Mouse (Mus musculus) urinary bladder, postnatal 25 days (tissue): ENCODE measurements at regions not wholly inside any gene's neighbourhood (a gene's known extent, or its start where the extent isn't known, plus 50 kb on each side); places are given as distances from the start of the nearest gene placed in this dataset.
A peak's percentile ranks its signal among the peaks of the same experiment; 100 is the strongest.

ENCODE experiments used
- DNase-seq: peaks from one replicate; pipeline ENCODE4 v3.0.0; 2022; ENCODE audit warnings: low spot score

DNA sequence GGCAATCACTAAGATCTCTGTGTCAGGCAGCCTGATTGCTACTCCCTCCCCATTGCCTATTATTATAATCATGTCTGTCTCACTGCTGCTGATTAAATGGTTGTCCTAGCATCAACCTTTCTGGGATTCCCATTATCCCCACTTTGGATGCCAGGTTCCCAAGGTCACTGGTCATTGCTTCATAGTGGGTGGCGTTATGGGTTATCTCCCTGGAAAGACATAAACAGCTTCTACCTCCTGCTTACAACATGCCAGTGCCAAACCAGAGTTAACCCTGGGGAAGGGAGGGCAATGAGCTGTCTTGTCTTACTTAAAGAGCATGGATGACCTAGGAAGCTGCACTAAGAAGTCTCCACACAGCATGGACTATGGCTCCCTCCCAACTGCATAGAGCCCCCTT is 136.9 kb downstream of the Uaca start:
- no peak for DNase-seq

DNA sequence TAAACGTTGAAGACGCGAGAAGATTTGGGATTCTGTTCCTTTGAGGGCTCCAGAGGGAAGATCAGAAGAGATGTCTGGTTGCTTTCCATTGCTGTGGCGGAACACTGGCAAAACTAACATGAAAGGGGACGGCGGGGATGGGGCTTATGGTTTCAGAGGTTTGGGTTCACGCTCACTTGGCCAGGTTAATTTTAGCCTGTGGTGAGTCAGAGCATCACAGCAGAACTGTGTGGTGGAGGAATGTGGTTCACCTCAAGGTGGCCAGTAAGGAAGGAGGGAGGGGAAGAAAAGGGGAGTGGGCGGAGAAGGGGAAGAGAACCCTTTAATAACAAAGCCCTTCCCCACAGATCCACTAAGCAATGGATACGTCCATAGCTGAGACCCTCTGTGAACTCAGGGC is 142.6 kb downstream of the Uaca start:
- no peak for DNase-seq

DNA sequence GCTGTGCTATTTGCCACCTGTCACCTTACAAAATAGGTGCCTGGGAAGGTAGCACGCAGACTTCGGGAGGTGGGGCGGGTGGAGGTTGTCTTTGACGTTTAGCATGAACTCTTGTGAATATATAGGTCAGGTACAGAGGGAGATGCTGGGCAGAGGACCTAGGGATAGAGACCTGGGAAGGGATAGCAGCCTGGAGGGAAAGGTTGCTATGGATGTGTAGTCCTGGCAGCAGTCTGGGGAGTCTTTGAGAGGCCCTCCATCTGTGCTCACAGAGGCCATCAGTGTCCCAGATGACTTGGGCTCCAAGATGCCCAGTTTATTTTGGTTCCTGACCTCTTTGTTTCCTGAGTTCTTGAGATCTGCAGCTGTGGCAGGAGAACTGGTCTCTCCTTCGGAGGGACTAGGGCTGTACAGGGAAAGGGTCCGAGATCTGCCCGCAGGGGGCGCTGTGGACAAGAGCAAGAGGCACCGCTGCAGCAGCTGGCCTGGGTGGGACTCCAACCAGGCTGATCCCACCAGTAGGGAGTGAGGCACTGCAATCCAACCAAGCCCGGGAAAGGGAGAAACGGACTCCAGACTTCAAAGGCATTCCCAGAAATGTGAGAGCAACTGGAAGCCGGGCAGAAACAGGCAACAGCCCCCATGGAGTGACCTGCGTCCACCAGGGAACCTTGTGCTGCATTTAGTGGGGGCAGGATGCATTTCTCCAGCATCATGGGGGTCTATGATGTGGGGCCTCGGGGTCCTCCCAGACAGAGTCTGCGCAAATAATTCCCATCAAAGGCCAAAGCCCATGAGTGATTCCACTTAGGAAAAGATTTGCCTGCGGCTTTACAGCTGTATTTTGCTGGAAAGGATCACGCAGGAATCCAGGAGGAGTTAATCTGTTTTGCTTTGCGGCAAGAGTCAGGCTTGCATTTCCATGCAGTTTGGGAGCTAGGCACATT is 145.8 kb downstream of the Uaca start:
- peak; percentile 85 for DNase-seq

DNA sequence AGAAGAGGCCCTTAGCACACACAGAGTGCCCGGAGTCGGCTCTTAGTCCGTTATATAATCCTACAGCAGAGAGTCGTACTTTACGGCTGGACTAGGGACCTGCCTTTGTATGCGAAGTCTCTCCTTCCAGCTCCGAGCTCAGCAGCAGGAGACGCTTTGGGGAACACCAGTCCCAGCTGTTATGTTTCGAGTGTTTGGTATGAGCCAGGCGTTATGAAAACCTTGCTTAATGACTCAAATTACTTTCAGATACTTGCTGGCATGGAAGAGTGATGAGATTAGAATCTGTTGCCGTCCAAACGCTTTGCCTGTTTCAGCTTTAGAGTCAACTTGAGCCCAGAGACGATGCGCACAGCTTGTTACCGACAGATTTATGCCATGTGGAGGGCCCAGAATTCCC is 153.0 kb downstream of the Uaca start:
- no peak for DNase-seq

DNA sequence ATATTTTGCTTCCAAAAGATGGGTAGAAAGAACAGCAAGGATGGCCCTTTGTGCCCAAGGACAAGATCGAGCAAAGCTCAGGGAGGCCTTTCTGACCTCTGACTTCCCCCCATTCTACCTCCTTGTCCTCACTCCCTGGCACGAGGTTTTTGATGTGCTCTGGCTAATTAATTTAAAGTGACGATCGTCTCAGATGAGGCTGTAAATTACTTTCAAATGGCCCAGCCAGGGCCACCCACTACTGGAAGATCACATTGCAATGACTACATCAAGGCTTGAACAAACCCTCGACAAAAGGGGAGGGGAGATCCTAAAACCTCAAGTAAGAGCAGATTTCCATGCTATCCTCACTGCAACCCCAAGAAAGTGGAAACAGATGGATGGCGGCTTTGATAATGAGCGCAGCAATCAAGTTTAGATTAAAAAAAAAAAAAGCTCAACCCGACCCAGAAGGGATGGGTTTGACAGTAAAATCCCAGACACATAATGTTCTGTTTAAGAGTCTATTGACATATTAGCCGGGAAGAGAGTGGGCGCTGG is 154.3 kb downstream of the Uaca start:
- no peak for DNase-seq

- DNase-seq: no peak
Observed at GRCm38 (mm10) chr9:60950161-60950560, 155.8 kb downstream of the Uaca start.

DNA sequence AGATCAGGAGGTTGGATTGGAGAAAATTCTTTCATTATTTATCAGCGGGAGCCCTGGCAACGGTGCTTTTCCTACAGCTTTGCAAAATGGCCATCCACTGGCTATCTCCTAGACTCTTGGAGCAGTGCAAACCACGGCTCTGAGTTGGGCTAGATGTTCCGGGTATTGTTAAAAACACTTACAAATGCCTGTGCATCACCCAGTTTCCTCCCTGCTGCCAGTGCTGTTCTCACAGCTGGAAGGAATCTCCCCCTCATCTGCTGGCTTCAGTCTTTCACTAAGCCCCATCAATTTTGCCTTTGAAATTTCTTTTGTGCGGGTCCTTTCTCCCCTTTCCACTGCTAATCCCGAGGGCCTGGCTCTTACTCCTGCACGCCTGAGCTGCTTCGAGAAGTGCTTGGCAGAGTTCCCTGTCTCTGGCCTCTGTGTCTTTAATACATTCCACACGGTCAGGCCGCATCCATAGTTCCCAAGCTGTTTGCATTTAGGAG is 156.8 kb downstream of the Uaca start:
- no peak for DNase-seq

- no peak for DNase-seq
Observed at GRCm38 (mm10) chr9:60957438-60957837, 163.1 kb downstream of the Uaca start.

GRCm38 (mm10) chr9:60959537-60959936 is 165.2 kb downstream of the Uaca start:
- no peak for DNase-seq

DNA sequence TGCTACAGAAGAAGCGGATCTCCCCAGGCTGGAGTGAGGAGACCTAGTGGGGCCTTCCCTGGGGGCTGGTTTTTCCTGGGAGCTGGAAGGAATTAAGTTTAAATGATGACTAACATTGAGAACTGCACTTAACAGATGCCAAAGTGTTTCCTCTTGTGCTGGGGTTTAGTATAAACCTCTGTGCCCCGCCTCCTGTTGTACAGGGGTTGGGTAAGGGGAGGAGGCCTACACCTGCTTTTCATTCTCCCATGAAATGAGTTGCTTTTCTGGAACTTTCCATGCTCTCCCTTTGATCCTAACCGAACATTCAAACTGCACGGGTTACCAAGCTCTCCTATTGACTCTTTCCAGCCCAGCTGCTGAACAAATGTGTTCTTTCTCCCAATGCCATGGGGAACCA is 167.7 kb downstream of the Uaca start:
- DNase-seq: no peak

DNA sequence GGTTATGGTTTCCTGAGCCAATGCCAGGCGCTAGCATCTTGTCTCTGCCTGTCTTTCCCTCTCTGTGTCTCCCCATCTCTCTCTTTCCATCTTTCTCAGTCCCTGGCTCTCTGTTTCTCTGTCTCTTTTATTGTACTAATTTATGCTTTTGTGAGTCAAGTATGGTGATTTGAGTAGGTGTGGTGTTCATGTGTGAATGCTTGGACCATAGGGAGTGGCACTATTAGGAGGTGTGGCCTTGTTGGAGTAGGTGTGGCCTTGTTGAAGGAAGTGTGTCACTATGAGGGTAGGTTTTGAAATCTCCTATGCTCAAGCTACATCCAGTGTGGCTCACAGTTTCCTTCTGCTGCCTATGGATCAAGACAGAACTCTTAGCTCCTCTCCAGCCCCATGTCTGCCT is 171.3 kb downstream of the Uaca start:
- no peak for DNase-seq

DNA sequence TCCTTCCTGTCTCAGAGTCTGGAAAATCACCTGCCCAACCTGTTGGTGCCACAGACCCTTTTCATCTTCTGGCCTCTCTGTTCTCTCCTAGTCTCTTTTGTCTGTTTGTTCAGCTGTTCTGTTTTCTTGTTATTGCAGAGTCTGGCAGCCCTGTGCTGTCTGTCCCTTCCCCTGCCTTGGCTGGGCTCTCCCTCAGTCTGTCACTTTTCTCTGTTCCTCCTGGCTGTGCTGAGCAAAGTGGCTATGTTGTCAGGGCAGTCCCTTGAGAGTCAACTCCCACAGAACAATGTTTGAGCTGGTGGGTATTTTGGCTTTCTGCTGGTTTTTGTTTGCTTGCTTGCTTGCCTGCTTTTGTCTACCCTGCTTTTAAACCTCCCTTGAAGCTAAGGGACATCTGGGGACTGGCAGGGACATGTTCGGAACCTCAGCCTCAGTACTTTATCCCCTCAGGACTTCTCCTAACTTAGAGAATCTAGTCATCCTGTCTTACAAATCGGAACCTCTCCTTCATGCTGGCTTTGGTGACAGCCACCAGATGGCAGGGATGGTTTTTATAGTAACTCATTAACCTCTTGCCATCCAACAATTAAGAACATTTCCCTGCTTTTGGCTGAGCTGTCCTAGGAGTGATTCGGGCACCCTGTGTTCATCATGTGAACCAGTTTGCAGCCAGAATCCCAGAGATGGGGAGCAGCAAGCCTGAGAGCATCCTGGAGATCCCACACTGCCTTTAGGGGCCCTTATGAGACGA is 174.1 kb downstream of the Uaca start:
- DNase-seq: no peak

GRCm38 (mm10) chr9:60972201-60972910 is 178.0 kb downstream of the Uaca start:
- no peak for DNase-seq

- no peak for DNase-seq
Observed at GRCm38 (mm10) chr9:60974546-60974945, 180.2 kb downstream of the Uaca start.

- no peak for DNase-seq
Observed at GRCm38 (mm10) chr9:60982383-60983085, 188.2 kb downstream of the Uaca start.

GRCm38 (mm10) chr9:60983246-60983645 is 188.9 kb downstream of the Uaca start:
- DNase-seq: no peak

DNA sequence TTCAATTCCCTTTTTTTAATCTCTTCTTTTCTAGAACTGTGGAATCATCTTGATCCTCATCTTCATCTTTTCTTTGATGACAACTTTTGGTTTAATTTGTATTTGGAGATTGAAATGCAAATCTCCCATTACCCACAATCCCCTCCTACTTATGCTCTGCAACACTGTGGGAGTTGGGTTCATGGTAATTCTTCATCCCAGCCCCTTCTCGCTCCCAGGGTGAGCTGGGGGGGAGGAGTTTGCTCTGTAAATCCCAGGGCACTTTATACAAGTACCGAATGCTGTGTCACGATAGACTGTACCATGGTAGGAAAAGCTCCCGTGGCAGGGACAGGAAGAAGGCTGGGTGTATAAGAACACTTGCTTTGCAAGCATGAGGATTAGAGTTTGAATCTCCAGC is 193.8 kb downstream of the Uaca start:
- DNase-seq: no peak

DNA sequence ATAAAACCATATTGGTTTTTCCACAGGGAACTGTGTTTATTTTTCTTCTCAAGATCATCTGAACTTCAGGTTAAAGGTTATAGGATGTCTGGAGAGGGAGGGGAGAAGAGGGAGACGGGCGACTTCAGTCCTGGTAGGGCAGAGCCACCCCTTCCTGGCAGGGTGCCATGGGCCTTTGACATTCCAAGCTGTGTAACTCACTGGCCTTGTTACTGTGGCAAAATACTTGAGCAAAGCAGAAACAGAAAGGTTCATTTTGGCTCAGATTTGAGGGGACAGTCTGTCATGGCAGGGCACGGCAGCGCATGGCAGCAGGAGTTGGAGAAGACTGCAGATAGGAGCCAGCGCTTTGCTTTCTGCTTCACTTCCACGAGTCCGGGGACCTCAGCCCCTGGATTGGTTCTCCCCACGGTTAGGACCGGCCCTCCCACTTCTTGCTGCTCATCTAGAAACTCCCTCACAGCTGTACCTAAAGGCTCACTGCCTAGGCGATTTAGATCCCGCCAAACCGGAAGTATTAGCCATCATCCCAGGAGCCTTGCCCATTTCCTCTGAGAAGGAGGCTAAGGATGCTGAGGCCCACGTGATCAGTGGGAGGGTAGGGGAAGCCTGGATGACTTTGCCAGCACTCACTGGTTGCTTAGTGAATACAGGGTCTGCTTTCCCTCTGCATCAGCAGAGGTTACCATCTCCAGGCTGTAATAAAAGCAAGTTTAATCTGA is 195.5 kb downstream of the Uaca start:
- no peak for DNase-seq

DNA sequence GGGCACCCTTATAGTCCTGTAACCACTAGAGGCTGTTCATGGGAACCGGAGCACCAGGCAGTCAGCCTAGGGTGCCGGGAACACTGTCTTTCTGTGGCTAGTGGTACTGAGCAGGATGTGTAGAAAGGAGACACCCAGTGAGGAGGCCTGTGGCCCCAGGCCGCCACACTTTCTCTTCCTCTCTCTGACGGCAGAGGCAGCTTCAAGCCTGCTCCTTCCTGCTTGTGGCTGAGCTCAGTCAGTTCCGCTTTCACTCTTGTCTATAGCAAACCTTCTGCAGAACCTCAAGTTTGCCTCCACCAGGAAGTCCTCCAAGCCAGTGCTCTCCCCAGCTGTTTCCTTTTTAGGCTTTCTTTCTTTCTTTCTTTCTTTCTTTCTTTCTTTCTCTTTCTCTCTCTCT is 197.2 kb downstream of the Uaca start:
- no peak for DNase-seq

DNA sequence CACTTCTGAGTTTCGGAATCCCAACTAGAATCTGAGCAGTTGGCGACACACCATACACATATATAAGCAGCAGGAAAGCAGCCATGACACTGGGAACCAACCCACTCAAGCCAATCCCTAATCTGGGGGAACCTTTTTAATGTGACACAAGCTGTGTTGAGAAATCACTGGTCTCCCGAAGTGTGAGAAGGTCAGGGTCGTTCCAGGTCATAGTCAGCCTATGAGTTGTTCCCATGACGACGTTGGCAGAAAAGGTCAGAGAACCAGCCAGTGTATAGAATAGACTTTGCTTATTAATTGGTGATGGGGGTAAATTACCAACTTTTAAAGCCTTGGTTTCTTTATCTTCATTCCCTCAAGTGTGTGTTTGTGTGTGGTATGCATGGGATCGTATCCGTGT is 199.3 kb downstream of the Uaca start:
- no peak for DNase-seq

- DNase-seq: no peak
Observed at GRCm38 (mm10) chr9:60995096-60995495, 200.8 kb downstream of the Uaca start.
